Mouse (Mus musculus) urinary bladder, postnatal 0 days (tissue): ENCODE data around the gene Ypel3. TPM values are rescaled to one million over a fixed set of nuclear protein-coding genes. Genes with fewer than 3 reads are reported as not detected.

Experiments used
- polyA plus RNA-seq: library from polyadenylated mRNA; unstranded; fragments of >200 nt; fragmentation: Nextera tagmentation; extraction: Ambion mirVana; gene quantifications from 2 replicates; pipeline ENCODE4 v1.2.1, GENCODE M21; 2015

The Ypel3 gene
- 67.6 and 97.6 TPM in 2 replicates for polyA plus RNA-seq

DNA sequence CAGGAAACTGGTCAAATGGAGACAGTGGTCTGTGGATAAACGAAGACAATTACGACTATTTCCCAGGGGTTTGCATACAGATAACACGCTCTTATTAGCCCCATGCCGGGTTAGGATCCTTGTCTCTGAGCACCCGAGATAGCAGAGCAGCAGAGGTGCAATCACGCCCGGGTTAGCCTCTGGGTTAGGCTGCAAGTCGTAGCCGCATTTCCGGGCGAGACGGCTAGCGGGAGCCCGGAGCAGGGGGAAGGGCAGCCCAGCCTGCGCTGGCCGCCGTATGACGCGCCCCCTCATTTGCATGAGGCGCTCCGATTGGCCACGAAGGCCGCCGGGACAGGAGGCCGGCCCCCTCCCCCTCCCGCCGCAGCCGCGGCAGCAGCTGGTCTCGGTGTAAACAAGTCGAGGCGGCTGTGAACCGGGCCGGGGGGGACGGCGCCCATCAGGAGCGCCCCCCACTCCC lies at the start of gene Ypel3:
TSS of gene Ypel3 (plus strand) at position 358 of the 460 bp plus-strand sequence.

GRCm38 (mm10) chr7:126759050-126759671 lies 17.6 kb upstream of the Ypel3 start, which contains the start of gene Mapk3:
Gene Mapk3 (plus strand): TSS chr7:126759601.

GRCm38 (mm10) chr7:126766201-126766600 lies 10.6 kb upstream of the Ypel3 start, which contains the start of gene Gdpd3:
Gene Gdpd3 (plus strand): TSS chr7:126766334.

DNA sequence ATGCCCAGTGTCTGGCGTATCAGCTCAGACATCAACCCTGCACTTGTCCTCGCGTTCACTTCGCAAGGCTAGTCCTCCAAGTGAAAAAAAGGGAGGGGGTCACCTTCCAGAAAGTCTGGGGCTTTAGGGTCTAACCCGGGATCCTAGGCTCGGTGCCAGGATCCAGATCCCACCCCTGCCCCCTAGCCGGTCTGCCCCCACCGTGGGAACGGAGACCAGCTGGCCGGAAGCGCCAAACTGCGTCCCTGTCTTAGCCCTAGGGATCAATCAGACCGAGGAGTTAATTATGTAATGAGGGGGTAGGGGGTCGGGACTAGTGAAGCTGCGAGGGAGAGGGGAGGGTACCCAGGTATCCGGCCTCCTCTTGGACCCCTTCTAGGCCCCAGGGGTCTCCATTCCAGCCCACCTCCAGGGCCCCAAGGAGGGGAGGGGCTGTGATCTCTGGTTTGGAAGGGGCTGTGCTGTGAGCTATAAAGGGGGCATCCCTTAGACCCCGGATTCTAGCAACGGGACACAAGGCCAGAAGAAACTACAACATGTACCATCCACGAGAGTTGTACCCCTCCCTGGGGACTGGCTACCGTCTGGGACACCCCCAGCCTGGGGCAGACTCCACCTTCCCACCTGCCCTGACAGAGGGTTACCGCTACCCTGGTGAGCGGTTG lies 4.3 kb downstream of the Ypel3 start, which contains the start of gene Tbx6:
TSS of gene Tbx6 (plus strand) at position 513 of the 665 bp plus-strand sequence.

GRCm38 (mm10) chr7:126791851-126792720 lies 15.3 kb downstream of the Ypel3 start, which contains the start of gene Ppp4c:
Gene Ppp4c (minus strand): TSS chr7:126792496.

GRCm38 (mm10) chr7:126797411-126798126 lies 20.8 kb downstream of the Ypel3 start, which contains the start of gene Fam57b:
Gene Fam57b (plus strand): TSS chr7:126797668.

Other genes starting within 250 kb of the Ypel3 start
- 152 and 161 TPM in 2 replicates for gene Eif3c, start 210.5 kb upstream of the Ypel3 start, polyA plus RNA-seq
- gene Apobr, start 192.0 kb upstream of the Ypel3 start, polyA plus RNA-seq: 2.1 and 3.6 TPM in 2 replicates
- 17.2 and 19.0 TPM in 2 replicates for gene Cln3, start 191.1 kb upstream of the Ypel3 start, polyA plus RNA-seq
- gene Il27, start 182.0 kb upstream of the Ypel3 start, polyA plus RNA-seq: not detected in 2 replicates
- 62.7 and 73.5 TPM in 2 replicates for gene Nupr1, start 146.1 kb upstream of the Ypel3 start, polyA plus RNA-seq
- 24.1 and 28.7 TPM in 2 replicates for gene Sgf29, start 127.6 kb upstream of the Ypel3 start, polyA plus RNA-seq
- gene Sult1a1, start 100.5 kb upstream of the Ypel3 start, polyA plus RNA-seq: 16.8 and 17.8 TPM in 2 replicates
- 81.7 and 98.8 TPM in 2 replicates for gene Bola2, start 81.6 kb upstream of the Ypel3 start, polyA plus RNA-seq
- gene Slx1b, start 81.2 kb upstream of the Ypel3 start, polyA plus RNA-seq: 4.7 and 5.1 TPM in 2 replicates
- 15.1 and 33.5 TPM in 2 replicates for gene Coro1a, start 69.2 kb upstream of the Ypel3 start, polyA plus RNA-seq
- gene Mapk3, start 17.4 kb upstream of the Ypel3 start, polyA plus RNA-seq: 58.5 and 65.2 TPM in 2 replicates
- 7.6 and 8.7 TPM in 2 replicates for gene Gdpd3, start 10.6 kb upstream of the Ypel3 start, polyA plus RNA-seq
- gene Tbx6, start 4.5 kb downstream of the Ypel3 start, polyA plus RNA-seq: 0.12 and 0.15 TPM in 2 replicates
- gene Ppp4c, start 15.5 kb downstream of the Ypel3 start, polyA plus RNA-seq: 111 and 119 TPM in 2 replicates
- 0.17 and 0.30 TPM in 2 replicates for gene Fam57b, start 20.7 kb downstream of the Ypel3 start, polyA plus RNA-seq
- not detected in 2 replicates for gene 4930451I11Rik, start 54.7 kb downstream of the Ypel3 start, polyA plus RNA-seq
- 0.08 TPM in 1 of 2 replicates, not detected in the other for gene Doc2a, start 70.5 kb downstream of the Ypel3 start, polyA plus RNA-seq
- gene Hirip3, start 85.0 kb downstream of the Ypel3 start, polyA plus RNA-seq: 9.5 and 10.4 TPM in 2 replicates
- 45.1 and 48.6 TPM in 2 replicates for gene Ino80e, start 85.4 kb downstream of the Ypel3 start, polyA plus RNA-seq
- gene Taok2, start 107.7 kb downstream of the Ypel3 start, polyA plus RNA-seq: 18.7 and 20.2 TPM in 2 replicates
- gene Tmem219, start 146.0 kb downstream of the Ypel3 start, polyA plus RNA-seq: 34.6 and 38.2 TPM in 2 replicates
- 9.1 and 9.7 TPM in 2 replicates for gene Kctd13, start 151.9 kb downstream of the Ypel3 start, polyA plus RNA-seq
- not detected in 2 replicates for gene Asphd1, start 172.6 kb downstream of the Ypel3 start, polyA plus RNA-seq
- 0.19 and 0.22 TPM in 2 replicates for gene Sez6l2, start 173.6 kb downstream of the Ypel3 start, polyA plus RNA-seq
- gene Cdipt, start 199.0 kb downstream of the Ypel3 start, polyA plus RNA-seq: 95.8 and 103 TPM in 2 replicates
- gene Cdiptos, start 199.1 kb downstream of the Ypel3 start, polyA plus RNA-seq: 1.7 and 1.9 TPM in 2 replicates
- 34.3 and 38.8 TPM in 2 replicates for gene Mvp, start 237.7 kb downstream of the Ypel3 start, polyA plus RNA-seq
- gene Pagr1b, start 239.5 kb downstream of the Ypel3 start, polyA plus RNA-seq: 0.49 TPM in 1 of 2 replicates, not detected in the other
- gene Pagr1a, start 240.4 kb downstream of the Ypel3 start, polyA plus RNA-seq: 7.9 and 36.8 TPM in 2 replicates
- 5.0 and 26.8 TPM in 2 replicates for gene Gm42742, start 244.1 kb downstream of the Ypel3 start, polyA plus RNA-seq
- gene Prrt2, start 244.3 kb downstream of the Ypel3 start, polyA plus RNA-seq: 2.7 and 3.0 TPM in 2 replicates